Mouse (Mus musculus): ENCODE data around the gene Foxo3. TPM values are rescaled to one million over a fixed set of nuclear protein-coding genes. Genes with fewer than 3 reads are reported as not detected.

The Foxo3 gene
- polyA plus RNA-seq, 1 experiment from 2014 or later, result 5.0 TPM

GRCm38 (mm10) chr10:42220418-42220952 is 56.1 kb downstream of the Foxo3 start:
- ATAC-seq (ENCODE audit: low FRiP score) (no peak), DNase-seq (ENCODE audit: low spot score) (peak; percentile 5)
- 71% methylated on average over 5 of the region's 5 CpGs for WGBS
- Histone ChIP-seq H3K9me3 (ENCODE audit: control insufficient read depth, low read length) (no peaks in the 10 kb centered on the region), H3K4me3 (ENCODE audit: low read depth, low read length) (no peak overlapping the region), H3K27me3 (ENCODE audit: control insufficient read depth, insufficient read depth, low read length) (no peaks in the 10 kb centered on the region), H3K27ac (ENCODE audit: low read depth, low read length) (no peak overlapping the region), H3K4me1 (replicated peaks; ENCODE audit: control insufficient read depth, insufficient read depth, low read length) (no peaks in the 10 kb centered on the region), H3K36me3 (ENCODE audit: control insufficient read depth, insufficient read depth, low read length) (no peaks in the 10 kb centered on the region), H3K4me2 (replicated peaks; ENCODE audit: low read depth, low read length) (no peak overlapping the region), H3K9ac (ENCODE audit: low read depth, low read length) (no peak overlapping the region)

GRCm38 (mm10) chr10:42211407-42211806 is 65.1 kb downstream of the Foxo3 start:
- Histone ChIP-seq H3K9me3 (ENCODE audit: control insufficient read depth, low read length) (no peaks in the 10 kb centered on the region), H3K4me1 (replicated peaks; ENCODE audit: control insufficient read depth, insufficient read depth, low read length) (no peaks in the 10 kb centered on the region), H3K27me3 (ENCODE audit: control insufficient read depth, insufficient read depth, low read length) (no peaks in the 10 kb centered on the region), H3K4me3 (ENCODE audit: low read depth, low read length) (no peak overlapping the region), H3K27ac (ENCODE audit: low read depth, low read length) (no peak overlapping the region), H3K9ac (ENCODE audit: low read depth, low read length) (no peak overlapping the region), H3K36me3 (ENCODE audit: control insufficient read depth, insufficient read depth, low read length) (no peaks in the 10 kb centered on the region), H3K4me2 (replicated peaks; ENCODE audit: low read depth, low read length) (no peak overlapping the region)
- ATAC-seq (ENCODE audit: low FRiP score) (no peak), DNase-seq (ENCODE audit: low spot score) (no peak)
- 91% methylated on average over 7 of the region's 7 CpGs for WGBS

DNA sequence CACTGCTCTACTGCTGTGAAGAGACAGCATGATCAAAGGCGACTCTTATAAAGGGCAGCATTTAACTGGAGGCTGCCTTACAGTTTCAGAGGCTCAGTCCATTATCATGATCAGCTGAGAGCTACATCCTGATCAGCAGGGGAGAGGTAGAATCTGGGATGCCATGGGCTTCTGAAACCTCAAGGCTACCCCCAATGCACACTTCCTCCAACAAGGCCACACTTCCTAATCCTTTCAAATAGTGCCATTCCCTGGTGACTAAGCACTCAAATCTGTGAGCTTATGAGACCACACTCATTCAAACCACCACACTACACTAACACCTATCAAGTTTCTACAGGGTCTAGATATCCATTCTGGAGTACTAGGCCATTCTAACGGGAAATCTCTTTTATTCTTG is 65.9 kb downstream of the Foxo3 start:
- ATAC-seq (ENCODE audit: low FRiP score) (no peak), DNase-seq (ENCODE audit: low spot score) (no peak)
- Histone ChIP-seq H3K4me1 (replicated peaks; ENCODE audit: control insufficient read depth, insufficient read depth, low read length) (no peaks in the 10 kb centered on the region), H3K4me3 (ENCODE audit: low read depth, low read length) (no peak overlapping the region), H3K27me3 (ENCODE audit: control insufficient read depth, insufficient read depth, low read length) (no peaks in the 10 kb centered on the region), H3K4me2 (replicated peaks; ENCODE audit: low read depth, low read length) (no peak overlapping the region), H3K36me3 (ENCODE audit: control insufficient read depth, insufficient read depth, low read length) (no peaks in the 10 kb centered on the region), H3K9me3 (ENCODE audit: control insufficient read depth, low read length) (no peaks in the 10 kb centered on the region), H3K9ac (ENCODE audit: low read depth, low read length) (no peak overlapping the region), H3K27ac (ENCODE audit: low read depth, low read length) (no peak overlapping the region)
- 65% methylated on average over 2 of the region's 2 CpGs for WGBS

DNA sequence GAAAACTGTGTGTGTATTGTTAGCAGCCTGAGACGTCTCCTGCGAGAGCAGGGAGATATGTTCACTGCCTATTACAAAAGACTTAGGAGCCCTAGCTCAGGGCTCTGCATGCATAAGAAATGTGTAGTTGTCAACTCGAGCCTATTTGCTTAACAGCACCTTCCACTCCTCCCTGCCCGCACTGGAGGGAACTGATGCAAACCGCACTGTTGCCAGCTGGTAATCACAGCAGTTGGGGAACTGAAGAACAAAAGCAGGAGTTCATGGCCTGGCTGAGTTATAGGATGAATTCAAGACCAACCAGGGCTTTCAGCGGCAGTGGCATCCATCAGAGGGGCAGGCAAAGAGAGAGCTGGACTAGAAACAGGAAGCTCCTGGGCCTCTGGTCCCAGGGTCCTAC is 66.7 kb downstream of the Foxo3 start:
- no peaks in the 10 kb centered on the region for H3K9me3 ChIP-seq (ENCODE audit: control insufficient read depth, low read length)
- no peaks in the 10 kb centered on the region for H3K4me1 ChIP-seq (replicated peaks; ENCODE audit: control insufficient read depth, insufficient read depth, low read length)
- WGBS, result 35% methylated on average over 6 of the region's 6 CpGs
- no peaks in the 10 kb centered on the region for H3K36me3 ChIP-seq (ENCODE audit: control insufficient read depth, insufficient read depth, low read length)
- ATAC-seq (ENCODE audit: low FRiP score) (no peak), DNase-seq (ENCODE audit: low spot score) (no peak)
- no peak overlapping the region for H3K4me3 ChIP-seq (ENCODE audit: low read depth, low read length)
- no peaks in the 10 kb centered on the region for H3K27me3 ChIP-seq (ENCODE audit: control insufficient read depth, insufficient read depth, low read length)
- no peak overlapping the region for H3K9ac ChIP-seq (ENCODE audit: low read depth, low read length)
- no peak overlapping the region for H3K27ac ChIP-seq (ENCODE audit: low read depth, low read length)
- no peak overlapping the region for H3K4me2 ChIP-seq (replicated peaks; ENCODE audit: low read depth, low read length)

DNA sequence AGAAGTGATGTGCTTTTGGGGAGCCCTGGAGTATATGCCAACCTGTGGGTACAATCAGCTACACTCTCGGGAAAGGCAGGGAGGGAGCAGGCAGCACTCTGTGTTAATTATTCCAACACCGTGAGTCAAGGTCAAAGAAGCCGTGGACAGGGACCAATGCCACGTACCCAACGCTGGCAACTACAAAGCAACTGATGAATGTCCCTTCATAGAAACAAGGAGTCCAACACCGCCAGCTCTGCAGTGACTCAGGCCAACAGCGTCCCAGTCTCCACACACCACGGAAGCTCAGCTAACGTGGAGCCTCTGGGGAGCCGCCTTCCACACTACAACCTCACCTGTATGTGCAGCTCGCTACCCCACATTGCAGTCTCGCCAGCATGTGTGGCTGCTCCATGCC is 68.9 kb downstream of the Foxo3 start:
- H3K27ac ChIP-seq (ENCODE audit: low read depth, low read length), result no peak overlapping the region
- no peaks in the 10 kb centered on the region for H3K4me1 ChIP-seq (replicated peaks; ENCODE audit: control insufficient read depth, insufficient read depth, low read length)
- ATAC-seq (ENCODE audit: low FRiP score), result no peak
- no peaks in the 10 kb centered on the region for H3K27me3 ChIP-seq (ENCODE audit: control insufficient read depth, insufficient read depth, low read length)
- WGBS, result 91% methylated on average over 12 of the region's 12 CpGs
- no peak overlapping the region for H3K4me2 ChIP-seq (replicated peaks; ENCODE audit: low read depth, low read length)
- no peak overlapping the region for H3K9ac ChIP-seq (ENCODE audit: low read depth, low read length)
- H3K4me3 ChIP-seq (ENCODE audit: low read depth, low read length), result no peak overlapping the region
- no peaks in the 10 kb centered on the region for H3K9me3 ChIP-seq (ENCODE audit: control insufficient read depth, low read length)
- DNase-seq (ENCODE audit: low spot score), result no peak
- H3K36me3 ChIP-seq (ENCODE audit: control insufficient read depth, insufficient read depth, low read length), result no peaks in the 10 kb centered on the region

- WGBS, result 85% methylated on average over 20 of the region's 20 CpGs
- H3K4me2 ChIP-seq (replicated peaks; ENCODE audit: low read depth, low read length), result no peak overlapping the region
- H3K36me3 ChIP-seq (ENCODE audit: control insufficient read depth, insufficient read depth, low read length), result no peaks in the 10 kb centered on the region
- no peak overlapping the region for H3K4me3 ChIP-seq (ENCODE audit: low read depth, low read length)
- no peaks in the 10 kb centered on the region for H3K4me1 ChIP-seq (replicated peaks; ENCODE audit: control insufficient read depth, insufficient read depth, low read length)
- H3K9ac ChIP-seq (ENCODE audit: low read depth, low read length), result no peak overlapping the region
- H3K27me3 ChIP-seq (ENCODE audit: control insufficient read depth, insufficient read depth, low read length), result no peaks in the 10 kb centered on the region
- no peak overlapping the region for H3K27ac ChIP-seq (ENCODE audit: low read depth, low read length)
- ATAC-seq (ENCODE audit: low FRiP score) (no peak), DNase-seq (ENCODE audit: low spot score) (no peak)
- no peaks in the 10 kb centered on the region for H3K9me3 ChIP-seq (ENCODE audit: control insufficient read depth, low read length)
These were observed 71.7 kb downstream of the Foxo3 start for GRCm38 (mm10) chr10:42204768-42205412.

DNA sequence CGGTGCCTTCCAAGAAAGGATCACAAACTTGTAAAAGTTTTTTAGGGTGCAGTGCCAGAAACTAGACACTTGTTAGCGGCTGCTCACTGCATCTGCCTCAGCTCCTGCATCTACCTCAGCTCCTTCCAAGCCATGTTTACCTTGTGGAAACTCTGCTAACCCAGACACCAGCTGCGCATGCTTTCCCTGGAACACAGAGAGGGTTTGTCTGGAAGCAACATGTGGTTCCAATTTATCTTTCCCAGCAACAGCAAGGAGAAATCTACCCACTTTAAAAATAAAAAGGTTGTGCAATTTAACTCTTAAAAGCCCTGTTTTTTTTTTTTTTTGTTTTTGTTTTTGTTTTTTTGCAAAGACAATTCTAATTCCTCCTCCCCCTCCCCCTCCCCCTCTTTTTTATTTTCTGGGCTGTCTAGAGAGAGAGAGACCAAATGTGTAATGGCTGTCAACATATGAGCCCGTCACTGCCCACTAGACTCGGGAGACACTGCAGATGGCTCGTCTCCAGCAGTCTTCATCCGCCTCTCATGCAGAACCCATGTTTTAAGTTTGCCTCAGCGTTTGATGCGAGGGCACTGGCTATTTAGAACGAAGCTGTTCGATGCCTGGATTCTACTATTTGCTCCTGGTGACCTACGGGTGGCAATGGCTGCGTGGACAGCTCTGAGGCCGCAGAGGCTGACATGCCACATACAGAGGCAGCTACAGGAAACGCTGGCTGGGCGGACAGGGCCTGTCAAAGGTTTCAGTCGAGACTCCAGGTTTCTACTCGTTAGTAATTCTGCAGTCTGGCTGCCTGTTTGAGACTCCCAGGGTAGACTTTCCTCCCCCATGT is 73.0 kb downstream of the Foxo3 start:
- Histone ChIP-seq H3K4me2 (replicated peaks; ENCODE audit: low read depth, low read length) (no peak overlapping the region), H3K27ac (ENCODE audit: low read depth, low read length) (no peak overlapping the region), H3K9ac (ENCODE audit: low read depth, low read length) (no peak overlapping the region), H3K4me3 (ENCODE audit: low read depth, low read length) (no peak overlapping the region), H3K27me3 (ENCODE audit: control insufficient read depth, insufficient read depth, low read length) (no peaks in the 10 kb centered on the region), H3K36me3 (ENCODE audit: control insufficient read depth, insufficient read depth, low read length) (no peaks in the 10 kb centered on the region), H3K9me3 (ENCODE audit: control insufficient read depth, low read length) (no peaks in the 10 kb centered on the region), H3K4me1 (replicated peaks; ENCODE audit: control insufficient read depth, insufficient read depth, low read length) (no peaks in the 10 kb centered on the region)
- DNase-seq (ENCODE audit: low spot score) (no peak), ATAC-seq (ENCODE audit: low FRiP score) (no peak)
- 68% methylated on average over 18 of the region's 18 CpGs for WGBS

- DNase-seq (ENCODE audit: low spot score) (no peak), ATAC-seq (ENCODE audit: low FRiP score) (no peak)
- Histone ChIP-seq H3K4me2 (replicated peaks; ENCODE audit: low read depth, low read length) (no peak overlapping the region), H3K4me3 (ENCODE audit: low read depth, low read length) (no peak overlapping the region), H3K9ac (ENCODE audit: low read depth, low read length) (no peak overlapping the region), H3K27ac (ENCODE audit: low read depth, low read length) (no peak overlapping the region), H3K36me3 (ENCODE audit: control insufficient read depth, insufficient read depth, low read length) (no peaks in the 10 kb centered on the region), H3K4me1 (replicated peaks; ENCODE audit: control insufficient read depth, insufficient read depth, low read length) (no peaks in the 10 kb centered on the region), H3K27me3 (ENCODE audit: control insufficient read depth, insufficient read depth, low read length) (no peaks in the 10 kb centered on the region), H3K9me3 (ENCODE audit: control insufficient read depth, low read length) (no peaks in the 10 kb centered on the region)
- 67% methylated on average over 8 of the region's 8 CpGs for WGBS
These were observed 74.0 kb downstream of the Foxo3 start for GRCm38 (mm10) chr10:42202561-42202960.

DNA sequence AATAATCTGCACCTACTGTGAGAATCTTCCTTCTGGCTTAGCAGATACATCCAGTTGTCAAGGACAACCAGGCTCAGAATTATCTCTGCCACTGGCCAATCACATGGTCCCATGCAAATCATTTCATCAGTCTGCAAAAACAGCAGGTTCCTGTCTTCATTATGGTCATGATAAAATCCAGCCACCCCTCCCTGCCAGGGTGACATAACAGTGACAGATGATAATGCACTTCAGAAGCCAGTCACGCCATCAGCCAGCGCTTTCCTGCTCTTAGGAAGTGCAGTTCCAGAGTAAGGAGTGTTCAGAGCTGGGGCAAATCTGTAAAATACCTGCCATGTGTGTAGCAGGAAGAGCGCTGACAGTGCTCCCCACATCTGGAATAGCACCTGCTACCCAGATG is 77.1 kb downstream of the Foxo3 start:
- Histone ChIP-seq H3K4me3 (ENCODE audit: low read depth, low read length) (no peak overlapping the region), H3K4me2 (replicated peaks; ENCODE audit: low read depth, low read length) (no peak overlapping the region), H3K27ac (ENCODE audit: low read depth, low read length) (no peak overlapping the region), H3K9ac (ENCODE audit: low read depth, low read length) (no peak overlapping the region), H3K4me1 (replicated peaks; ENCODE audit: control insufficient read depth, insufficient read depth, low read length) (no peaks in the 10 kb centered on the region), H3K9me3 (ENCODE audit: control insufficient read depth, low read length) (no peaks in the 10 kb centered on the region), H3K27me3 (ENCODE audit: control insufficient read depth, insufficient read depth, low read length) (no peaks in the 10 kb centered on the region), H3K36me3 (ENCODE audit: control insufficient read depth, insufficient read depth, low read length) (peaks cover 4% of the 10 kb centered on the region; the same call in 1 of the 2 replicates)
- DNase-seq (ENCODE audit: low spot score), result no peak
- 68% methylated on average over 3 of the region's 3 CpGs for WGBS
- peak; percentile 35; the same call in 1 of the 2 replicates for ATAC-seq (ENCODE audit: low FRiP score)

Data from hindbrain, embryonic 11.5 days (tissue).